Mouse (Mus musculus) adrenal gland, postnatal 14 days (tissue): ENCODE results near the gene Cd93. TPM values are rescaled to one million over a fixed set of nuclear protein-coding genes. Genes with fewer than 3 reads are reported as not detected.

ENCODE experiments used
- DNase-seq: peaks from one replicate; pipeline ENCODE4 v3.0.0; 2021; ENCODE audit warnings: mixed read lengths
- long read RNA-seq, 2 experiments: library from polyadenylated mRNA; stranded (forward); transcript quantifications; one replicate each; pipeline ENCODE4 v2.0.0; 2021
- total RNA-seq: library from RNA; stranded (reverse); gene quantifications from 2 replicates; pipeline ENCODE4 v1.2.3, GENCODE M21; 2021

Cd93 gene
- 65.8 and 65.9 TPM in 2 replicates for total RNA-seq
- long read RNA-seq, experiment 1, full-length matches to known transcripts: 5 of 8 reads
- long read RNA-seq, experiment 1, partial matches to known transcripts: 0 of 8 reads
- long read RNA-seq, experiment 1, other reads (novel, unspliced or antisense): 3 of 8 reads
- long read RNA-seq, experiment 2, full-length matches to known transcripts: 2 of 10 reads
- long read RNA-seq, experiment 2, partial matches to known transcripts: 0 of 10 reads
- long read RNA-seq, experiment 2, other reads (novel, unspliced or antisense): 8 of 10 reads

DNA sequence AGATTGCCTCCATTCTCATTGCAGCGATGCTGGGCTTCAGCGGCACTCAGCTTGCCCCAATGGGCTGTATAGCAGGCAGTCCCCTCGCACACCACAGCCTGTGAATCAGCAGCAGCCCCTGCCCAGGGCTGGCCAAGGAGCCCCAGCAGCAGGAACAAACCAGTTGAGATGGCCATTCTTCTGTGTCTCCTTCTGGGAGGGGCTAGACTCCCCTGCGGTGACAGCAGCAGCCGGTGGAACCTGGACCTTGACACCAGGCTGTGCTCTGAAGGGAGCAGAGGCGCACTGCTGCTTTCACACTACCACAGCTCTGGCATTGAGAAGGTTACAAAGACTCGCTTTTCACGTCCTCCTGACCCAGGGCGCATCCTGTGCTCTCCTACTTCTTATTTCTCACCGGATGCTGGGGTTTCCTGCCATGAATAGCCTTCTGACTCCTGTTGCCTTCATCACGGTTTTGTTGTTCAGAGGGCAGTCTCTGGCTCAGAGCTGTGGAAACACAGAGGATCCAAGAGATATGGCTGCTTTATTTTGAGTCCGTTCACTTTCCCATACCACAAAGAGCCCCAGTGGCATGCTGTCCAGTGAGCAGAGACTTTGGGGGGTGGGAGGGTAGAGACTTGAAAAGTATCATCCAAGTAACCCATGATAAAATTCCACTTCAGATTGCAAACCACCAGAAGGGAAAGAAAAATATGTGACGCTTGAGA is at the start of gene Cd93:
Gene Cd93, minus strand, starts transcription at position 315 of the 710 bp plus-strand sequence.
- DNase-seq: peak; percentile 59

DNA sequence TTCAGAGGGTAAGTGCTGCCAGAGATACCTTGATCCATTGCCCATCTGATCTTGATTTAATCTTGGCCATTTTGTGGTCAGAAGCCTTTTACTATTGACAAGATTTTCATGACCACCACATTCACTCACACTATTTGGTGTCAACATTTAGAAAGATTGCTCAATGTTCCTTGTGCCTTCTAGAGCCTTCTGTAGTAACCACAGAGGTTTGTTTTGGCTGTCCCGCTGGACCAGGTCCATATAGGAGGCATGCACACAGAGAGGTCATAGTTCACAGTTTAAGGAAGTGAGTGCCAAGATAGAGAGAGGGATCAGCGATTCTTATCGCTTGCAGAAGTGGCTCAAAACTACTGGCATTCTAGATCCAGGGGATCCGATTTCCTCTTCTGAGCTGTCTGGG is 48.7 kb upstream of the Cd93 start:
- peak; percentile 36 for DNase-seq

DNA sequence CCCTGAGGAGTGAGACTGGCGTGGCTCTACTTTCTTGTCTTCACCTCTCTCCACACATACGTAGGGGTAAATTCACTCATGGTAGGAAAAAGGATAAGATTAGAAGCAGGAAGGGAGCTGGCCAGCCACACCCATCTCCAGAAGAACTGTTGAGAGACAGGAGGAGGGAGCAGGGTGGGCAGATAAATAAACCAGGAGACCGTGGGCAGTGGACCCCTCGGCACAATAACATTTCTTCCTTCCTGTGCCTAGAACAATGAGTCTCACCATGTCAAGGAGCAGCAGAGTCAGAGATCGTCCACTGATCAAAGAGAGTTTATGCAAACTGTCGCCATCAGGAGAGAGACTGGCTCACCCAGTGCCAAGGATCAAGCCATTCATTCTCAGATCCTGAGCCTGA is 46.8 kb upstream of the Cd93 start:
- no peak for DNase-seq

DNA sequence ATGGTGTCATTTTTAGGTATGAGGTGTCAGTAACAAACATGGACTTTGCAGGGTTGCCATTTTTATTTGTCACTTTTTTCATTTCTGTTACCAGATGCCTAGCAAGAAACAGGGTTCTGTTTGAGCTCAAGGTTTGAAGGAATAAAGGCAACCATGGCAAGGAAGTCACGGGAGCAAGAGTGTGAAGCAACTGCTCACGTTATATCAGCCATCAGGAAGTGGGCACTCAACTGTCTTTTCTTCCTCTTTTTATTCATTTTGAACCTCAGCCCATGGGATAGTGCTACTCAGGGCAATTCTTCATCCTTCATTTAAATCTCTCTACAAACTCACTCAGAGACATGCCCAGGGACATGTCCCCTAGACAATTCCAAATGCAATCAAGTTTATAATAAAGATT is 45.5 kb upstream of the Cd93 start:
- DNase-seq: no peak

DNA sequence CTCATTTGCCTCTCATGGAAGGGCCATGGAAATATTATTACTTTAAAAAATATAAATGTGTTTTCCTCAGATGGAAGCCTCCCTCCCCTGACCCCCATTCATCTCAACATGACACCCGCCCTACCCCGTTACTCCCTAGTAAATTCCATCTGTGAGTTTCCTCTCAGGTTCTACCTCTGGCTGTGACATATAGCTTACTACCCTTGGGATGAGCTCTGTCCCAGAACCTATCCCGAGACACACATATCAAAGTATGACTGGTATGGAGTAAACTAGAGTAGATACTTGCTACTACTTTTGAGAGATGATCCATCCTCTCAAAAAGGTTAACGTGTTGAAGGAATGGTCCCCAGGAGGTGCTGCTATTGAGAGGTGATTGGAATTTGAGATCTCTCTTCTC is 42.2 kb upstream of the Cd93 start:
- no peak for DNase-seq

DNA sequence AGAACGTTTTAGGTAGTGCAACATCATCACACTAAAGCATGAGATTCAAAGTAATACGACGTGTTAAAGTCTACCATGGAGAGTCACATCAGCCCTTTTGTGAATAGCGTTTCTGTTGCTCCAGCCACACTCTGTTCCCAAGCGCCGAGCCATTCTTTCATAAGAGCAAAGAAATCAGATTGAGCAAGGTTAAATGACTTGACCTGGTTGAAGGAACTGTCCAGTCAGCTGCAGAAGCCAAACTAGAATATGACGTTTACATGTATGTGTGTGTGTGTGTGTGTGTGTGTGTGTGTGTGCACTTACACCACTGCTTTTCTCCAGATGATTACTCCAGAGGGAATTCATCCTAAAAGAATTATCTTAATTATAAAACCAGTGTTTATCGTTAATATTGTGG is 37.0 kb upstream of the Cd93 start:
- DNase-seq: no peak

DNA sequence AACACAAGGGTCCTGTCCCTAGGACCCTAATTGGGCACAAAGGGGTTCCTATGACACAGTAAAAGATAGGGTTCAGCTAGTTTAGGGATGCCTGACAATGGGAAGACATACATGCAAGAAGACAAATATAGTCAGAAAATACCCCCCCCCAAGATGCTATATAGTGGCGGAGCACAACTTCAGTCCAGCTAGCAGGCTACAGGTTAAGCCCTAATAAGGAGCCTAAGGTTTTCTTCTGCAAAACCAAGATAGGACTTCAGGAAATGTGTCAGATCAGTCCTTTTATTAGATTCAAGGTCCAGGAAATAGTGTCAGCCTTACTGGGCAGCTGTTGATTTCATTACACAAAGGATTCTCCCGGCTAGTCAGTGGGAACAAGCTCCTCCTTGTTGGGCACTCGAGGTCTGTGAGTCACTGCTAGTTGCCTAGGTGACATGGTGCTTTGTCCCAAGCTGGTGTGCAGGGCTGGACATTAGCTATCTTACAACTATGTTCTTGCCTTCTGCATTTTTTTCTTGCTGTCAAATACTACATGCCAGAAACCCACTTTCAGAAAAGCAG is 34.9 kb upstream of the Cd93 start:
- peak; percentile 82 for DNase-seq

DNA sequence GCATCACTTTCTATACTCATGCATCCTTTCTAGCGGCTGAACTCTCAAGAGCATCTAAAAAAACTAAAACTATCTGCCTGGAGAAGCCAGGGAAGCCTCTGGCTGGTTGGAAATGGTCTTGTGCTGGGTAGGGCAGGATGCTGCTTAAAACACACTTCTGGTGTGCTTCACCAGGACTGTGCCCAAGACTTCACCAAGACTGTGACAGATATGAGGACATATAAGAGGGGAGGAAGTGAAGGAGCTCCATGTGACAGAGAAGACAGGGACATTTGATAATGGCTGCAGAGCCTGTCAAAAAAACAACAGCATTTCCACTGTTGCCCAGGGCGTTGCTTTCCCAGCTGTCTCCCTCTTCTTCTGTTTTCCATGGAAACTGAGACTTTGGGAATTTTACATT is 34.0 kb upstream of the Cd93 start:
- DNase-seq: no peak

DNA sequence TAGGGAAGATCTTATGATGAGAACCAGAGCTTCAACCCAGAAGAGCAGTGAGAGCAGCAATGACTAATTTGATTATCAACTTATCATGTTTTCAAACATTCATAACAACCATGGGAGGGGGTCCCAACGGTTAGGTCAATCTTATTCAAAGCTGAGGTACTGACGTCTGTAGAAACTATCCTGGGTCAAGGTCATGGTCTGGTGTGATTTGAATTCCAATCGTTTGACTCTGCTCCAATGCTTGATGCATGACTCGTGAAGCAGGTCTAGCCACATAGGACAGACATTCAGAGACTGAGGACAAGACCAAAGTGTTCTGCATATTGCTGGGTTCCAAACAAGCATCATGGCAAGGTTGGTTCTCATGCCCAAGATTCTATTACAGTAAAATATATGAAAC is 33.2 kb upstream of the Cd93 start:
- DNase-seq: no peak

DNA sequence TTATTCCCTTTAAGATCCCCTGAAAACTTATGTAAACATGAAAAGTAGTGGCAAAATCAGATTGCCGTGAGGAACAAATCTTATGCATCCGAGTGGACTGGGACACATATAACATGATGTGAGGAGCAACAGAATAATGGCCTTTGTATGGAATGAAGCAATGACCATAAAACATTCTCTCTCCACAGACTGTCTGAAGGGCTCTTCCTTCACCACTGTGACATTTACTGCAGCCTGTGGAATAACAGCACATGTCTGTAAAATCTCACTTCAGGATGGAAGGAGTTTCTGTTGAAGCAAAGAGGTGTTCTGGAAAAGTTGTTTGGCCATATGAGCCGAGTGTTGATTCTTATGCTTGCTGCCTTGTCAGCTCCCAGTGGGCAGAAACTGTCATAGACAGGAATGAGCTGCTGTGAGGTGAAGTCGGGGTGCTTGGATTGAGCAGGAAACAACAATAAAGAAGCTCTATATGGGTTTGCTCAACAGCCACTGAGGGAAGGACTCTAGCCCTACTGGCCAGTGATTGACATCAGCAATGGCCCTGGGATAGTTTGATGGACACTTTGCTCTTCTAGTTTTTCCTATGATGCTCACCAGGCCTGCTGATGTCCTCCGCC is 32.6 kb upstream of the Cd93 start:
- no peak for DNase-seq

DNA sequence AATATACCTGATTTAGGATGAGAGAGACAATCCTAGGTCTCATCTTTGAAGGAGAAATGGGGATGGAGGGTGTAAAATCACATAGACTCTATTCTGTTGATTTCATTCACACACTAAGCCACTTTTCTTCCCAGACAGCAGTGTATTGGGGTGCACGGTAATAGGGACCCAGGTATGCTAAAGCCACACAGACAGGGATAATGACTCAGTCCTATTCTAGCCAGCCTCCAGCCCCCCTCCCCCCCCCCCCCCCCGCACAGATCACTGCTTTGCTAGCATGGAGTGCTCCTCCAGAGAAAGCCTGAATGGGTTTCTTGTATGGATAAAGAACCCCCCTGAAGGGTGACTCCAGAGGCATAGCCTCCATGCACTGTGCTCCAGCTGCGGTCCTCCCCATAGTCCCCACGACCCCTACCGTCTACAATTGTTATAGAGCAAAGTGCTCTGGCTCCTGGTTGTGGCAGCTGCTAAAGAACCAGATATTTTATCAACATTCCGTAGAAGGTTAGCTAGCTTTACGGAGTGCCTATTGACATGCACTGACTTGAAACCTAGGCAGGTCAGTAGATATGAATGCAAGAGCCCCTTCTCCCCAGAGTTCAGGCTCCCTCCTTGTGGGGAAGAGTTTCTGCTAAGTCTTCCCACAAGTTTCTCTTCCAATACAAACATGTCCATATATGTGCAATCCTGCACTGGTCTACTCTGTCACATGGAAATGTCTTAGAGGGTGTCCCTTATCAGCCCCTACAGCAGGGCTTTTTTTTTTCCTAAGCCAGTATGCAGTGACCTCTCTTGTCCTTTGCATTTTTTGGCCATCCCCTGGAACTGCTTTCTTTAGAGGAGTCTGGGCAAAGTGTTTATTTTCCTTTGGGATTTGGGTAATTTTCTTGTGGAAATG is 26.2 kb upstream of the Cd93 start:
- no peak for DNase-seq

DNA sequence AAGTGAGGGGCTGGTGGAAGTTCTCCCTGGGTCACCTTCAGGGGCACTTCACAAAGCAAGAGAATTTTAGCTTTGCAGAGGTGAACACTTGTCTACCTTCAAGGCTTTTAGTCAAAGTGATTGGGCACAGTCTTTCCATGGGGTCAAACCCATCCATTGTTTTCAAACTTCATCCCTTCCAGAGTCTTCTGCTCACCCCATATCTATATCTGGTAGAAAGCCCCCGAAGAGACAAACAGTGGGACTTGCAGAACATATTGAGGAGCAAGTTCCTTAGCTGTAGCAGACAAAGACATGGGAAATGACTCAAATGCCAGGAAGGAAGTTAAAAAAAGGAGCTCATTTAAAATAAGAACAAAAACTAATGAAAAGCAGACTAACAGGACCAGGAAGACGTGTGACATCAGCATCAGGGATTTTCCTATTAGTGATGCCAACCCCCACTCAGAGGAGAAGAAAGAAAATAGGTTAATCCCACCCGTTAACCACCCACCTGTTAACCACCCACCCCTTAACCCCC is 24.6 kb upstream of the Cd93 start:
- no peak for DNase-seq

DNA sequence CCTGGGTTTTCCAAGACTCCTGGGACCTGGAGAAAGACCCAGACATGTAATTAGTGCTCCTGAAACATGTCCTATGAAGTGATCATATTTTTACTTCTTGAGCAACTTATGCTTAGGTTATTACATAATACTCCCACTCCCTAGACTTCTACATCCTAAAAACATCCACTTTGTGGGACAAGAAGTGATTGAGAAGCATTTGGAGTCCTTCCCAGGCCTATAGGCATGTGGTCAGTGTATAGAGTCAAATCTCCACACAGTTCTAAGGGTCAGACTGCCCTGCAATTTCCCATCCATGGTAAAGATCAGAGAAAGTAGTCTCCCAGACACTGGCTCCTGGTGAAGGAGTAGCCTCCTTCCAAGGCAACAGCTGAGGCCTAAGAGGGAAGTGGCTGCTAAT is 12.0 kb upstream of the Cd93 start:
- DNase-seq: no peak

DNA sequence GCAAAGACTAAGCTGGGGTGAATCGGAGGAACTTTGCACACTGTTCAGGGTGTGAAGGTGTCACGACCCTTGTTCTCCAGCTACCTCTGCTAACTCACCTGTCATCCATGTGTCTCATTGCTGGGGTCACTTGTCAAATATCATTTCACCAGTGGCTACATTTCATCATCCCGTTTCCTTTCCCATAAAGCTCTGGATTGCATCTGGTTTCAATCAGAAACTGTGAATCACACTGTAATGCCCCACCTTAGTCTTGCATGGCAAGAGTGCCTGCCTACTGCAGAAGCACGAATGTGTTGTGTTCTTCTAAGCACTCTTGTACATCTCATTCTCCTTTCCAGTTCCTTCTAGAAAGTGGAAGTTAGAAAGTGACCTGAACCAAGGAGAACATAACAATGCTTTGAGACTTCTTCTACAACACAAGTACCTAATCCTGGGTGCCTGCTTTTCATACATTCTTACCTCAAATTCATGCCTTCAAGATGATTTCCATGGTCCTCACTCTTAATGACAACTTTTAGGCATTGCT is 10.7 kb upstream of the Cd93 start:
- no peak for DNase-seq

DNA sequence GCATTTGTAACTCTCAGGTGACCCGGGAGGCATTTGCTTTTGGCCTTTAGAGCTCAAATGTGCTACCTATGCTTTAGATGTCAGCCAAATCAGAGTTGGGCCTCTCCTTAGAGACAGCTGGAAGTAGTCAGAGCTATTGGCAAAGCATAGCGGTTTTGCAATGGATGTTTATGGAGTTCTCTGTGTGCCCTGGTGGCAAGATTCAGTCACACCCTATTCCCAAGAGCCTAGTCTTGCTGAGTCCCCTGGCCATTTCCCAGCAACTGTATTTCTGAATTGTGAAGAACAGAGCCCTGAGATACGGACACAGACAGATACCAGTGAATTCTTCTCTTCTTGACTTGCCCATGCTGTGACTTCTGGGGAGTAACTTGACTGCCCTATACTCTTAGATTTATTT is 9.7 kb upstream of the Cd93 start:
- DNase-seq: peak; percentile 52

DNA sequence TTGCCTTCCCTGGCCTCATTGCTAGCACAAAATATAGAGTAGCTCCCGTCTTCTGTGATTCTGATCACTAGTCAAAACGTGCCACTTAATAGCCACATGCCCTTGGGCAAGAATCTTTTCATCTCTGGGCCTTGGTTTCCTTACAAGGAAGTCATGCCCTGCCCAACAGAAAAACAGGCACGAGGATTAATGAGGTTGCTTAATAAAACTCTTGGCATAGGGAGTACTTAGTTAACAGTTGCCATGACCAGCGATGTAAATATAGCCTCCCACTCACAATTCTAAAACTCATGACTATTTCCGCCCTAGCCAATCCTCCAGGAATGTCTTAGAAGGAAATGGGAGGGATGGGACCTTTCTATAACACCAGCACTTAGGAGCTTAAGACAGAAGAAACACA is 8.1 kb upstream of the Cd93 start:
- no peak for DNase-seq

DNA sequence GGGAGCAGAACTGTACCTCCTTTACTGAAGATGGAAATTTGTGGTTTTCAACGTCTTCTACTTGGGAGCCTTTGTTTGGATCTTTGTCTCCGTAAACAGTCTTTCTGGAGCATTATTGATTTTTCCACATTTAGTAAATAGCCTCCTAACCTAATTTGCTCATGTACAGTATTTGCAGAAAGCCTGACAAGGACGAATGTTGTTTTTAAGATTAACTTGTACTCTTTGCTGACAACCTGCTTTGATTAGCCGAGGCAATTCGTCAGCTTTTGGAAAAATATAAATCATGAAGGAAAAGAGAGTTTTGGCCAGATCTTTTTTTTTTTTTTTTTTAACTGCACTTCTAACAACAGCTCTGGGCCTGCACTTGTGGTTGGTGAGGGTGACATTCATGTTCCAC is 7.3 kb upstream of the Cd93 start:
- DNase-seq: no peak

DNA sequence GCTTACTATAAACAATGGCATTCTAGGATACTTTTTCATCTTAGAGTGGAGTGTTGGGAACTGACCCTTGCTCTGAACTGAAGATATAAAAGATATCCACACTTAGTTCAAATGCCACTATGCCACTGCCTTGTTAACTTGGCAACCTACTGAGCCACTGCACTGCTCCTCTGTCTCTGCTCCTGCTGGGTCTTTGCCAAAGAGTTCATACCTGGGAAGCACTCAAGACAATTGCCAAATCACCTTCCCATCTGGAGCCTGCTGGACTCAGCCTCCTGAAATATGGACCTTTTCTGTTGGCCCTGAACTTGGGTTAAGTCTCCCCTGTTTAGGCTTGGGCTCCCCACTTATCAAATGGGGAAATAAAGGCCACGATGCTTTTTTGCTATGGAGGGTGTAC is 6.3 kb upstream of the Cd93 start:
- no peak for DNase-seq

DNA sequence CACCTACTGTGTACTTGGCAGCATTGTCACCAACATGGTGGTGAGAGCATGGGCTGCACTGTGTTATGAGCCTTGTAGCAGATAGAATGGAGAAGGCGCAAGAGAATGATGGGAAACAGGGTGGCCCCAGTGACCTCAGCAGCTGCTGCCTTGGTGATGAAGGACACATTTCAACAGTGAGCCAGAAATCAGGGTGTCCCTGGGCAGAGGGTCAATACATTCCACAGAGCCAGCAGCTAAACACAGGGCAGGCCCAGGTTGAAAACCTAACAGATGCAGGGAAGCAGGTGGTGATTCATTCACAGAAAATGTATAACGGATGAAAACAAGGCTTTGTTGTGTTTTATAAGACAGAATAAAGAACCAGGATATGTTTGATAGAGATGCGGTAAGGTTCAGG is 3.1 kb upstream of the Cd93 start:
- DNase-seq: peak; percentile 47

DNA sequence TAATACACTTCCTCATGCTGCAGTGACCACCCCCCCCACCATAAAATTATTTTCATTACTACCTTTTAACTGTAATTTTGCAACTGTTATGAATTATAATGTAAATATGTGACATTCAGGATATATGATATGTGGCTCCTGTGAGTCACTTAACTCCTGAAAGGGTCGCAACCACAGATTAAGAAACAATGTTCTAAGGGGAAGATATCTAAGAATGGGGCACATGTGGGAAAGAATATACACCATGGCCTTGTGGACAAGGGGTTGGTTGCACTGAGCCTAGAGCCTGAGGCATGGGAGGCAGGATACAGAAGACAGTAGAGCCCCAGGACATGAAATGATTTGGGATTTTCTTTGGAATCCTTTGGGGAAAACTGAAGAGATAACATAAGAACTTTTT is 2.3 kb upstream of the Cd93 start:
- DNase-seq: no peak

DNA sequence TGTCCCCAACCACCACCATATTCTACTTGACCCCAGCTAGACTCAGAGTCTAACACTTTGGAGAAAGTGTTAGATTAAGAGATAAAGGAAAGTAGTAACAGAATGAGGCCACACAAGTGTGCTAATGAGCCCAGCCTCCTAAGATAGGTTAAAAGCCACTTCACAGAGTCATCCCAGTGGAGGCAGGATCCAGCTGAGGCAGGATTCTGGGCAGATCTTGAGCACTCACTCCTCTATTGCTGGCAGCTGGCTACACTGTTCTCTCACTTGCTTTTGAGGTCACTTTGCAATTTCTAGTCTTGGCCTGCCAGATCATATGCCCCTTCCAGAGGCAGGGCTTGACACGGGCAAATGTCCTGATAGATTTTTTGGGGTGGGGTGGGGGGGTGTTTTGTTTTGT is 1.1 kb upstream of the Cd93 start:
- no peak for DNase-seq

DNA sequence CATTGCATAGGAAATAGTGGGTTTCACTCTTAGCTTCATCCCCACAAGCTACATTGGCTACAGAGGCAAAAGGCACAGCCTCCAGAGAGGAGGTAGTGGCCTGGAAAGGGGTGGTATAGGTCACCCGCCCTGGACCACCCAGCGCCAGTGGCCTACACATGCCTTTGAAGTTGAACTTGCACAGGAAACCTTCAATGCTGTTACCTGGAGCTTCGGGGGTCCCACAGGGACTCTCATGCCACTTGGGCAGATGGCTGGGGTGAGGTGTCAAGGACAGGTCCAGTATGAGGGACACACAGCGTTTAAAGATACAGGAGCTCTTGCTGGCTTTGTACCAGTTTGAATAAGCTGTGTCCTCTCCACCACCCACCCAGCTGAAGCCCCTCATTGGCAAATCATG is 653 bp downstream of the Cd93 start:
- no peak for DNase-seq
